Mouse (Mus musculus): Measurements from ENCODE around the gene Alox15. TPM values are rescaled to one million over a fixed set of nuclear protein-coding genes. Genes with fewer than 3 reads are reported as not detected.
A peak's percentile ranks its signal among the peaks of the same experiment; 100 is the strongest.

The Alox15 gene
- polyA plus RNA-seq, 1 experiment, result 1.3 TPM

DNA sequence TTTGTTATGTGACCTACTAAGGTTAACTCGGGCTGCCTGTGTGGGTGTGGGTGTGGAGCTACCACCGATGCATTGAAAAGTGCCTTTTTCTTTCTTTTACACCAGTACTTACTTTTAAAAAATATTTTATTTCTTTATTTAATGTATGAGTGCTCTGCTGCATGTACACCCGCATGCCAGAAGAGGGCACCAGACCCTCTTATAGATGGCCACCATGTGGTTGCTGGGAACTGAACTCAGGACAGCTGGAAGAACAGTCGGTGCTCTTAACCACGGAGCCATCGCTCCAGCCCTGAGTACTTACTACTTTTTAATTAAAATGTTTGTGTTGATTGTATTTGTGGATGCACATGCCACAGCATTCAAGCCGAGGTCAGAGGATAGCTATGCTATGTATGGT is 38.0 kb downstream of the Alox15 start:
- peak; percentile 36; the same call in 1 of the 2 replicates for TF ChIP-seq CTCF (IDR thresholded peaks at IDR 0.05; ENCODE audit: control insufficient read depth, insufficient read depth, insufficient replicate concordance, low read depth, low read length)
- TF ChIP-seq POLR2A (IDR thresholded peaks at IDR 0.05; ENCODE audit: control insufficient read depth, low read depth, low read length), result no peak

DNA sequence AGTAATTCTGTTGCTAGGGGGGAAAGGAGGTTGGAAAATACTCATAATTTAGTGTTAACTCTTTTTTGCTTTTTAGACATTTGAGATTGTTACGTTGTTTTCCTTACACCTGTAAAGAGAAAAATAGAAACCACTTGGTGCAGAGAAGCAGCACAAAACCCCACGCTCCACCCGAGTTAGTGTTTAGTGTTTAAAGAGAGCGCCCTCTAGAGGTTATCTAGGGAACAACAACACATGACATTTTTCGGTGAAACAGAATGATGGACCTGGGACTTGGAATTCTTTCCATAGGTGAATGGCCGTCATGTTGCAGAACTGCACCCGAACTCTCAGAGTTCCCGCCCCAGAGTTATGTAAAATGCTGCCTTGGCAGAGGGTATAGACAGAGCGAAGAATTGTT is 42.5 kb downstream of the Alox15 start:
- TF ChIP-seq POLR2A (IDR thresholded peaks at IDR 0.05; ENCODE audit: control insufficient read depth, low read depth, low read length), result no peak
- TF ChIP-seq CTCF (IDR thresholded peaks at IDR 0.05; ENCODE audit: control insufficient read depth, insufficient read depth, insufficient replicate concordance, low read depth, low read length), result peak; percentile 27; the same call in 1 of the 2 replicates
- H3K36me3 ChIP-seq (ENCODE audit: control insufficient read depth, insufficient read depth, low read length), result no peaks in the 10 kb centered on the region
- no peak overlapping the region for H3K27ac ChIP-seq (ENCODE audit: control insufficient read depth, insufficient read depth, low read depth, low read length)
- H3K27me3 ChIP-seq (ENCODE audit: control insufficient read depth, insufficient read depth, low read length), result no peaks in the 10 kb centered on the region
- no peak overlapping the region for H3K4me3 ChIP-seq (ENCODE audit: control insufficient read depth, low read depth, low read length)
- H3K4me1 ChIP-seq (ENCODE audit: control insufficient read depth, insufficient read depth, low read length), result no peaks in the 10 kb centered on the region

More for the DNA sequence above, 38.0 kb downstream of the Alox15 start:
- no peak overlapping the region for H3K4me3 ChIP-seq (ENCODE audit: control insufficient read depth, low read depth, low read length)
- H3K27ac ChIP-seq (ENCODE audit: control insufficient read depth, insufficient read depth, low read depth, low read length), result no peak overlapping the region
- H3K27me3 ChIP-seq (ENCODE audit: control insufficient read depth, insufficient read depth, low read length), result no peaks in the 10 kb centered on the region
- no peaks in the 10 kb centered on the region for H3K36me3 ChIP-seq (ENCODE audit: control insufficient read depth, insufficient read depth, low read length)
- no peaks in the 10 kb centered on the region for H3K4me1 ChIP-seq (ENCODE audit: control insufficient read depth, insufficient read depth, low read length)

DNA sequence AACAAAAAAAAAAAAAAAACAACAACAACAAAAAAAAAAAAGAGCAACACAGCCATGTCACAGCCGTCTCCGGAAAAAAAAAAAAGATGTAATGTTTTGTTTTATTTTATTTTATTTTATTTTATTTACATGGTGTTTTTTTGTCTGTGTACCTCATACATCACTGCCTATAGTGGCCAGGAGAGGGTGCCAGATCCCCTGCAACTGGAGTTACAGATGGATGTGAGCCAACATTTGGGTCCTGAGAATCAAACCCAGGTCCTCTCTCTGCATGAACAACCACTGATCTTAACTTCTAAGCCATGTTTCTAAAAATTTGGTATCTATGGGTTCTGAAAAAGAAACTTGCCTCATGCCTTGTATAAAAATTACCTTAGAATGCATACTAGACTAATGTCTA is 43.5 kb downstream of the Alox15 start:
- Histone ChIP-seq H3K4me3 (ENCODE audit: control insufficient read depth, low read depth, low read length) (no peak overlapping the region), H3K36me3 (ENCODE audit: control insufficient read depth, insufficient read depth, low read length) (no peaks in the 10 kb centered on the region), H3K27ac (ENCODE audit: control insufficient read depth, insufficient read depth, low read depth, low read length) (no peak overlapping the region), H3K27me3 (ENCODE audit: control insufficient read depth, insufficient read depth, low read length) (no peaks in the 10 kb centered on the region), H3K4me1 (ENCODE audit: control insufficient read depth, insufficient read depth, low read length) (no peaks in the 10 kb centered on the region)
- no peak for TF ChIP-seq CTCF (IDR thresholded peaks at IDR 0.05; ENCODE audit: control insufficient read depth, insufficient read depth, insufficient replicate concordance, low read depth, low read length)
- TF ChIP-seq POLR2A (IDR thresholded peaks at IDR 0.05; ENCODE audit: control insufficient read depth, low read depth, low read length), result no peak

DNA sequence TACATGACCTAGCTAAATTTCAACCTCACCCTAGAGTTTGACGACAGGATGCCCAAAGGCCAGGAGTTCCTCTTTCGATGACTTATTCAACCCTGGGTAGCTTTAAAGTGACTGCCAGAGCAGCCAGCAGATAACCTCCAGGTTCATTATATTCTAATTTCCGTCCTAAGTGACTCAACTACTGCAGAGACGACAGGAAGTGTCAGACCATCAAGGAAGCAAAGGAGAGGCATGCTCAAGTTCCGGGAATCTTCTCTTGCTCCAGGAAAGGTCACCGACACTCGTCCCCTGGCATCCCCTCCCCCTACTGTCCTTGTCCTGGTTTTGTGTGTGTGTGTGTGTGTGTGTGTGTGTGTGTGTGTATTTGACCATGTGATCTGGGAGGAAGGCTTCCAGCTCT is 45.7 kb downstream of the Alox15 start:
- no peak overlapping the region for H3K4me3 ChIP-seq (ENCODE audit: control insufficient read depth, low read depth, low read length)
- H3K27me3 ChIP-seq (ENCODE audit: control insufficient read depth, insufficient read depth, low read length), result no peaks in the 10 kb centered on the region
- no peak for TF ChIP-seq POLR2A (IDR thresholded peaks at IDR 0.05; ENCODE audit: control insufficient read depth, low read depth, low read length)
- TF ChIP-seq CTCF (IDR thresholded peaks at IDR 0.05; ENCODE audit: control insufficient read depth, insufficient read depth, insufficient replicate concordance, low read depth, low read length), result no peak
- H3K36me3 ChIP-seq (ENCODE audit: control insufficient read depth, insufficient read depth, low read length), result no peaks in the 10 kb centered on the region
- 0 out of 2 replicates have a peak, but pooled peaks cover 2% of the 10 kb centered on the region for H3K4me1 ChIP-seq (ENCODE audit: control insufficient read depth, insufficient read depth, low read length)
- H3K27ac ChIP-seq (ENCODE audit: control insufficient read depth, insufficient read depth, low read depth, low read length), result no peak overlapping the region

DNA sequence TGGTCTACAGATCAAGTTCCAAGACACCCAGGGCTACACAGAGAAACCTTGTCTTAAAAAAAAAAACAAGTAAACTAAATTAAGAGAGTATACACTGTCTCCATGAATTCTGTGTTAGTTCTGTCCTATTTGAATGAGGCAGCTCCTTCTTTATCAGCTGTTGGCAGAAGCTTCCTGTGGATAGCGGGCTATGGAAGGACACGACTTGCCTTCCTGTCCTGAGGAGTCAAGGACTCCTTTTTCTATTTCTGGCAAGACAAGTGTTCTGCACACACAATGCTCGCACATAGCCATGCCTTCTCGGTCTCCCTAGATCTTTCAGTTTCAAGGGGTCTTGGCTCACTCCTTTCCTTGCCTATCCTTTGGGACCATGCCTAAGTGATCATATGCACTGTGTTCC is 49.5 kb downstream of the Alox15 start:
- Histone ChIP-seq H3K4me1 (ENCODE audit: control insufficient read depth, insufficient read depth, low read length) (0 out of 2 replicates have a peak, but pooled peaks cover 4% of the 10 kb centered on the region), H3K27ac (ENCODE audit: control insufficient read depth, insufficient read depth, low read depth, low read length) (no peak overlapping the region), H3K36me3 (ENCODE audit: control insufficient read depth, insufficient read depth, low read length) (no peaks in the 10 kb centered on the region), H3K27me3 (ENCODE audit: control insufficient read depth, insufficient read depth, low read length) (no peaks in the 10 kb centered on the region), H3K4me3 (ENCODE audit: control insufficient read depth, low read depth, low read length) (no peak overlapping the region)
- no peak for TF ChIP-seq CTCF (IDR thresholded peaks at IDR 0.05; ENCODE audit: control insufficient read depth, insufficient read depth, insufficient replicate concordance, low read depth, low read length)
- no peak for TF ChIP-seq POLR2A (IDR thresholded peaks at IDR 0.05; ENCODE audit: control insufficient read depth, low read depth, low read length)

DNA sequence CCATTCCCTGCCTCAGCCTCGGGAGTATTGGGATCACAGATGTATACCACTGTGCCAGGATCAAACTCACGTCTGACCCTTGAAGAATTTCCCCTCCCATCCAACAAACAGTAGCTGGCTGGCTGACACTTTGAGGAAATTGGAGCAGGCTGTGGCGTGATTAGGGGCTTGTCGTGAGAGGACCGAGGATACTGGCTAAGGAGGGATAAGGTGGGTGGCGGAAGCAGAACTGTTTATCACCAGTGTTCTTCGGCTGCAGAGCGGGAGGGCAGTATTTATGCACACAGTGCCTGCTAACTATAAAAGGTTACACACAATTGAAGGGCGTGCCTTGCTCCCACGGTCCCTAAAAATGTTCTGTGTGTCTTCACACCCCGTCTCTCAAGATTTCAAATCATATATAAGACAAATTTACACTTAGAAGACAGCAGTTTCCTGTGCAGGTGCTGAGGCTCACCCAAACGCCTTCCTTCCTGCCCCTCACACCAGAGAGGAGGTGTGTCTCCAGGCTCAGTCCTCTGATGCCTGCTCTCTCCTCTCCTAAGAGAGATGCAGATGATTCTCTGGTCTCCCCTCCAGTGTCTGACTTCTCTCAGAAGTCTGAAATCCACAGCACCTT is 53.9 kb downstream of the Alox15 start:
- Histone ChIP-seq H3K27me3 (ENCODE audit: control insufficient read depth, insufficient read depth, low read length) (no peaks in the 10 kb centered on the region), H3K4me1 (ENCODE audit: control insufficient read depth, insufficient read depth, low read length) (0 out of 2 replicates have a peak, but pooled peaks cover 4% of the 10 kb centered on the region), H3K27ac (ENCODE audit: control insufficient read depth, insufficient read depth, low read depth, low read length) (no peak overlapping the region), H3K36me3 (ENCODE audit: control insufficient read depth, insufficient read depth, low read length) (no peaks in the 10 kb centered on the region), H3K4me3 (ENCODE audit: control insufficient read depth, low read depth, low read length) (no peak overlapping the region)
- TF ChIP-seq POLR2A (IDR thresholded peaks at IDR 0.05; ENCODE audit: control insufficient read depth, low read depth, low read length) (no peak), CTCF (IDR thresholded peaks at IDR 0.05; ENCODE audit: control insufficient read depth, insufficient read depth, insufficient replicate concordance, low read depth, low read length) (no peak)

DNA sequence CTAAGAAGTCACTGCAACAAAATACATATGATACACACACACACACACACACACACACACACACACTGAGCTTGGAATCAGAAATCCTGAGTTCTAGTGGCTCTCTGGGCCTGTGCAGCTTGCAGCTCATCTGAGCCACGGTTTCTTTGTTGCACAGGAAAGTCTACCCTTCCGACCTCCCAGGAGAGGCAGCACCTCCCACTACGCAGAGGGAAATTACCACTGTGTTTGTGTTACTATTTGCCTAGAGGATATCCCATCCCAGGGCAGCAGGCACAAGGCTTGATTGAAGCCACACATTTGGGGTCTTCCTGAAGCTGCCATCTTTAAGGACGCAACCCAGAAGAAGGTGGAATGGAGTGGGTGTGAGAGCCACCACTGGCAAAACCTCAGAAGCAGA is 54.4 kb downstream of the Alox15 start:
- H3K4me3 ChIP-seq (ENCODE audit: control insufficient read depth, low read depth, low read length), result no peak overlapping the region
- TF ChIP-seq CTCF (IDR thresholded peaks at IDR 0.05; ENCODE audit: control insufficient read depth, insufficient read depth, insufficient replicate concordance, low read depth, low read length) (no peak), POLR2A (IDR thresholded peaks at IDR 0.05; ENCODE audit: control insufficient read depth, low read depth, low read length) (no peak)
- no peaks in the 10 kb centered on the region for H3K36me3 ChIP-seq (ENCODE audit: control insufficient read depth, insufficient read depth, low read length)
- 0 out of 2 replicates have a peak, but pooled peaks cover 4% of the 10 kb centered on the region for H3K4me1 ChIP-seq (ENCODE audit: control insufficient read depth, insufficient read depth, low read length)
- no peak overlapping the region for H3K27ac ChIP-seq (ENCODE audit: control insufficient read depth, insufficient read depth, low read depth, low read length)
- H3K27me3 ChIP-seq (ENCODE audit: control insufficient read depth, insufficient read depth, low read length), result no peaks in the 10 kb centered on the region

Other genes starting within 250 kb of the Alox15 start
- 0.91 and 1.4 TPM in 2 replicates for gene Mgl2, start 221.7 kb downstream of the Alox15 start, polyA plus RNA-seq (2012; rRNA removed)
- 1.7 and 2.0 TPM in 2 replicates for gene Clec10a, start 195.8 kb downstream of the Alox15 start, polyA plus RNA-seq (2012; rRNA removed)
- gene Slc16a11, start 139.3 kb downstream of the Alox15 start, polyA plus RNA-seq (2012; rRNA removed), result 2.3 and 3.0 TPM in 2 replicates
- gene Slc16a13, start 131.0 kb downstream of the Alox15 start, polyA plus RNA-seq (2012; rRNA removed), result 2.2 and 3.3 TPM in 2 replicates
- 1.9 and 2.3 TPM in 2 replicates for gene Bcl6b, start 122.2 kb downstream of the Alox15 start, polyA plus RNA-seq (2012; rRNA removed)
- gene 0610010K14Rik, start 114.1 kb downstream of the Alox15 start, polyA plus RNA-seq (2012; rRNA removed), result 26.6 and 27.7 TPM in 2 replicates
- 3.4 and 3.7 TPM in 2 replicates for gene Gm21988, start 112.2 kb downstream of the Alox15 start, polyA plus RNA-seq (2012; rRNA removed)
- 112 and 119 TPM in 2 replicates for gene Rnasek, start 112.2 kb downstream of the Alox15 start, polyA plus RNA-seq (2012; rRNA removed)
- gene Alox12, start 96.7 kb downstream of the Alox15 start, polyA plus RNA-seq (2012; rRNA removed), result 4.2 and 4.8 TPM in 2 replicates
- 0.12 TPM in 1 of 2 replicates, not detected in the other for gene Alox12e, start 29.4 kb downstream of the Alox15 start, polyA plus RNA-seq (2012; rRNA removed)
- 36.7 and 38.4 TPM in 2 replicates for gene Pelp1, start 58.0 kb upstream of the Alox15 start, polyA plus RNA-seq (2012; rRNA removed)
- gene Arrb2, start 80.6 kb upstream of the Alox15 start, polyA plus RNA-seq (2012; rRNA removed), result 8.9 and 10.6 TPM in 2 replicates
- 8.3 and 10.2 TPM in 2 replicates for gene Med11, start 99.9 kb upstream of the Alox15 start, polyA plus RNA-seq (2012; rRNA removed)
- 186 and 201 TPM in 2 replicates for gene Zmynd15, start 107.4 kb upstream of the Alox15 start, polyA plus RNA-seq (2012; rRNA removed)
- 3.2 and 3.9 TPM in 2 replicates for gene Cxcl16, start 108.0 kb upstream of the Alox15 start, polyA plus RNA-seq (2012; rRNA removed)
- 1.2 TPM in 2 replicates for gene Tm4sf5, start 153.2 kb upstream of the Alox15 start, polyA plus RNA-seq (2012; rRNA removed)
- gene Vmo1, start 162.6 kb upstream of the Alox15 start, polyA plus RNA-seq (2012; rRNA removed), result 0.30 and 0.36 TPM in 2 replicates
- gene Gltpd2, start 167.2 kb upstream of the Alox15 start, polyA plus RNA-seq (2012; rRNA removed), result not detected in 2 replicates
- gene Psmb6, start 173.3 kb upstream of the Alox15 start, polyA plus RNA-seq (2012; rRNA removed), result 385 and 389 TPM in 2 replicates
- not detected in 2 replicates for gene Gm40193, start 180.9 kb upstream of the Alox15 start, polyA plus RNA-seq (2012; rRNA removed)
- gene Pld2, start 188.0 kb upstream of the Alox15 start, polyA plus RNA-seq (2012; rRNA removed), result 1.2 and 2.0 TPM in 2 replicates
- gene Mink1, start 210.8 kb upstream of the Alox15 start, polyA plus RNA-seq (2012; rRNA removed), result 18.4 and 23.0 TPM in 2 replicates

Data from testis, adult 2 months (tissue).